Mouse (Mus musculus) CD4-positive, CD25-positive, alpha-beta regulatory T cell, adult 4 months (primary cell): ENCODE results near the gene Fubp3. TPM values are rescaled to one million over a fixed set of nuclear protein-coding genes. Genes with fewer than 3 reads are reported as not detected.

Experiments used
- polyA plus RNA-seq, 2 experiments: library from polyadenylated mRNA; unstranded; fragments of 100-300 nt; shearing (Covaris generic); gene quantifications; one replicate each; pipeline ENCODE4 v1.2.1; 2017

Gene Fubp3
- polyA plus RNA-seq, 2 experiments from 2014 or later: 46.2 to 64.6 TPM

Other genes with a start within 250 kb of the Fubp3 start
- gene Ass1, start 102.4 kb upstream of the Fubp3 start, polyA plus RNA-seq: 100 to 1,000 TPM; 415 to 537 TPM
- gene Prdm12, start 67.4 kb downstream of the Fubp3 start, polyA plus RNA-seq: not detected
- 10 to 100 TPM; 43.5 to 65.7 TPM for gene Exosc2, start 98.1 kb downstream of the Fubp3 start, polyA plus RNA-seq
- gene Abl1, start 115.7 kb downstream of the Fubp3 start, polyA plus RNA-seq: 1 to 10 TPM; 6.9 to 8.2 TPM
- gene Qrfp, start 237.9 kb downstream of the Fubp3 start, polyA plus RNA-seq: under 1 TPM; 0.11 to 0.20 TPM